Comparison of ENCODE assay signal across 8 mouse cellular contexts in genomic region chrX:20425839-20426449, GRCm38 (mm10). TPM values are rescaled to one million over a fixed set of nuclear protein-coding genes. Genes with fewer than 3 reads are reported as not detected.
DNase-seq lines count a peak whose midpoint lies in the region; ATAC-seq and TF ChIP-seq lines count a peak whose summit lies in the region.

No protein-coding gene starts in this region.

- no peak for TF ChIP-seq POLR2A in small intestine, adult 2 months (IDR thresholded peaks at IDR 0.05; ENCODE audit: low read depth, low read length)

- peak overlapping the region; percentile 66 for H3K27ac ChIP-seq in brown adipose tissue, adult 24 weeks (replicated peaks; ENCODE audit: low read depth, low read length)
- H3K27ac ChIP-seq in small intestine, adult 2 months (ENCODE audit: insufficient read depth, low read depth, low read length): peak overlapping the region; percentile 7; the same call in 1 of the 2 replicates

- H3K27me3 ChIP-seq in small intestine, adult 2 months (ENCODE audit: control insufficient read depth, insufficient read depth, low read length): no peaks in the 10 kb centered on the region

- DNase-seq in adrenal gland, adult (ENCODE audit: inconsistent age in 2 of 2, low spot score in 1 of 2): peak; percentile 53 to 74
- DNase-seq in adrenal gland, postnatal 4 days (ENCODE audit: low spot score in 2 of 2): no peak
- DNase-seq in heart, postnatal 4 days: peak; percentile 37
- DNase-seq in left cerebral cortex, postnatal 4 days: peak; percentile 32

- ATAC-seq in erythroblast, adult 5-6 weeks (replicated peaks; ENCODE audit: low FRiP score, poor library complexity, severe bottlenecking): peak; percentile 78
- ATAC-seq in megakaryocyte-erythroid progenitor cell, adult 5-6 weeks (replicated peaks; ENCODE audit: low FRiP score, low TSS enrichment, poor library complexity, severe bottlenecking): peak; percentile 35; the same call in 1 of the 2 replicates

- no peaks in the 10 kb centered on the region for H3K4me1 ChIP-seq in brown adipose tissue, adult 24 weeks (ENCODE audit: control insufficient read depth, insufficient read depth, insufficient read length, low read length)
- no peaks in the 10 kb centered on the region for H3K4me1 ChIP-seq in small intestine, adult 2 months (ENCODE audit: control insufficient read depth, insufficient read depth, insufficient read length, low read length)

- intact Hi-C loops in left cerebral cortex, postnatal 4 days (cut with DNase I): no loop called here

- no peak for TF ChIP-seq CTCF in small intestine, adult 2 months (IDR thresholded peaks at IDR 0.05; ENCODE audit: extremely low read depth, insufficient read length, insufficient replicate concordance, low read depth, low read length)

- H3K36me3 ChIP-seq in small intestine, adult 2 months (ENCODE audit: control insufficient read depth, insufficient read depth, low read length): no peaks in the 10 kb centered on the region

- WGBS in small intestine, adult 2 months: 19% methylated on average over 41 of the region's 51 CpGs

- H3K4me3 ChIP-seq in brown adipose tissue, adult 24 weeks (ENCODE audit: insufficient read depth, low read depth, low read length): peak overlapping the region; percentile 87
- peak overlapping the region; percentile 78 for H3K4me3 ChIP-seq in small intestine, adult 2 months (ENCODE audit: low read depth, low read length)

RNA-seq across cellular contexts. Expression of gene Jade3, which starts 0.5 kb away (rescaled TPM):
- 10 to 100 TPM in 1 of 2 experiments, 1 to 10 TPM in 1; 8.2 to 11.1 TPM for total RNA-seq in adrenal gland, postnatal 4 days (2021)
- 1.5 and 1.7 TPM in 2 replicates for polyA plus RNA-seq in brown adipose tissue, adult 24 weeks (2012; ENCODE audit: insufficient read depth, insufficient read length, missing spikeins)
- total RNA-seq in erythroblast, adult 5-6 weeks (2015; ENCODE audit: low replicate concordance): 2.7 and 4.4 TPM in 2 replicates
- 3.9 and 4.2 TPM in 2 replicates for total RNA-seq in erythroblast, adult 5-6 weeks (2017; ENCODE audit: low replicate concordance)
- 1 to 10 TPM; 5.4 to 6.7 TPM for total RNA-seq in heart, postnatal 4 days (2021)
- total RNA-seq in left cerebral cortex, postnatal 4 days (2021): 10 to 100 TPM; 12.4 to 12.6 TPM
- 10.7 and 13.9 TPM in 2 replicates for total RNA-seq in megakaryocyte-erythroid progenitor cell, adult 5-6 weeks (2014; fragmentation: Nextera tagmentation)
- 19.5 and 20.2 TPM in 2 replicates for total RNA-seq in megakaryocyte-erythroid progenitor cell, adult 5-6 weeks (2017)
- polyA plus RNA-seq in small intestine, adult 2 months (2012; rRNA removed): 0.11 and 0.32 TPM in 2 replicates

Comparison
In these comparisons a context has a peak if more than half of its experiments do, and no peak if none do; other contexts are left out.
1. DNase-seq: peak in adrenal gland, adult (2 of 2), heart, postnatal 4 days (single experiment) and left cerebral cortex, postnatal 4 days (single experiment); none in adrenal gland, postnatal 4 days (0 of 2).